Mouse (Mus musculus): Measurements from ENCODE around the gene Gadl1.

- no peak for TF ChIP-seq CTCF (conservative IDR thresholded peaks at IDR 0.05 in 1 of 2, IDR thresholded peaks at IDR 0.05 in 1 of 2; ENCODE audit: low read depth in 2 of 2, low read length in 2 of 2)
- no peak for TF ChIP-seq KAT2A (IDR thresholded peaks at IDR 0.05; ENCODE audit: insufficient replicate concordance, low read length)
- TF ChIP-seq CHD2 (IDR thresholded peaks at IDR 0.05; ENCODE audit: low read length): no peak
Observed at GRCm38 (mm10) chr9:115933243-115933964, 24.1 kb downstream of the Gadl1 start.
